Mouse (Mus musculus) kidney, embryonic 14.5 days (tissue): Measurements from ENCODE around the gene Lrrc4. TPM values are rescaled to one million over a fixed set of nuclear protein-coding genes. Genes with fewer than 3 reads are reported as not detected.
A peak's percentile ranks its signal among the peaks of the same experiment; 100 is the strongest.

Source experiments
- ATAC-seq: fragments of 200-750 bp; cut with Nextera tagmentation; 2 replicates; pipeline ENCODE4 v1.8.0; 2017; ENCODE audit warnings: moderate number of reproducible peaks, mild to moderate bottlenecking, moderate TSS enrichment, moderate library complexity; ENCODE audit not compliant: low FRiP score, low TSS enrichment
- H3K27ac ChIP-seq: fragments of 300-500 bp; sonication (generic); 2 replicates; pipeline ENCODE4 v1.5.1; 2014; ENCODE audit warnings: low read depth, mild to moderate bottlenecking, low read length, moderate library complexity, mixed read lengths
- H3K27me3 ChIP-seq: fragments of 300-500 bp; sonication (generic); 2 replicates; pipeline ENCODE4 v1.6.1; 2014; ENCODE audit warnings: mild to moderate bottlenecking, low read length; ENCODE audit not compliant: control insufficient read depth, insufficient read depth
- H3K36me3 ChIP-seq: fragments of 300-500 bp; sonication (generic); 2 replicates; pipeline ENCODE4 v1.6.1; 2014; ENCODE audit warnings: low read length, mixed read lengths; ENCODE audit not compliant: control insufficient read depth, insufficient read depth
- H3K4me1 ChIP-seq: fragments of 300-500 bp; sonication (generic); 2 replicates; pipeline ENCODE4 v1.6.1; 2014; ENCODE audit warnings: low read length, mixed read lengths; ENCODE audit not compliant: control insufficient read depth, insufficient read depth
- H3K4me2 ChIP-seq: fragments of 300-500 bp; sonication (generic); replicated peaks from 2 replicates; pipeline ENCODE4 v1.6.1; 2014; ENCODE audit warnings: low read depth, mild to moderate bottlenecking, low read length
- H3K4me3 ChIP-seq: fragments of 300-500 bp; sonication (generic); 2 replicates; pipeline ENCODE4 v1.5.1; 2014; ENCODE audit warnings: mild to moderate bottlenecking, low read length
- H3K9ac ChIP-seq: fragments of 300-500 bp; sonication (generic); 2 replicates; pipeline ENCODE4 v1.6.1; 2014; ENCODE audit warnings: low read depth, mild to moderate bottlenecking, low read length, moderate library complexity
- H3K9me3 ChIP-seq: fragments of 300-500 bp; sonication (generic); 2 replicates; pipeline ENCODE4 v1.6.1; 2016; ENCODE audit warnings: low read length; ENCODE audit not compliant: control insufficient read depth
- WGBS: fragments of 180-500 bp; shearing (Covaris S2); extraction: QIAGEN DNeasy Blood & Tissue Kit; methylation state at CpG from one replicate; pipeline ENCODE4 v1.1.7; 2014; 5-methylcytosine and 5-hydroxymethylcytosine counted together
- polyA plus RNA-seq: library from polyadenylated mRNA; unstranded; fragments of >200 nt; fragmentation: Nextera tagmentation; extraction: Ambion mirVana; gene quantifications from 2 replicates; pipeline ENCODE4 v1.2.1, GENCODE M21; 2014

Gene Lrrc4
- polyA plus RNA-seq, 1 experiment from 2014 or later = 2.8 TPM

GRCm38 (mm10) chr6:28849317-28849716, 17.8 kb upstream of the Lrrc4 start:
- ATAC-seq = no peak
- H3K4me1 ChIP-seq = peaks cover 24% of the 10 kb centered on the region
- H3K9me3 ChIP-seq = no peaks in the 10 kb centered on the region
- no peak overlapping the region for H3K4me3 ChIP-seq
- H3K27me3 ChIP-seq = no peaks in the 10 kb centered on the region
- H3K27ac ChIP-seq = no peak overlapping the region
- no peak overlapping the region for H3K9ac ChIP-seq
- WGBS = 44% methylated on average over 3 of the region's 3 CpGs
- H3K36me3 ChIP-seq = no peaks in the 10 kb centered on the region
- H3K4me2 ChIP-seq = no peak overlapping the region

- no peak overlapping the region for H3K4me2 ChIP-seq
- no peaks in the 10 kb centered on the region for H3K9me3 ChIP-seq
- WGBS = 58% methylated on average over 9 of the region's 9 CpGs
- no peak overlapping the region for H3K27ac ChIP-seq
- H3K4me1 ChIP-seq = peaks cover 20% of the 10 kb centered on the region
- H3K27me3 ChIP-seq = no peaks in the 10 kb centered on the region
- H3K36me3 ChIP-seq = no peaks in the 10 kb centered on the region
- no peak overlapping the region for H3K9ac ChIP-seq
- H3K4me3 ChIP-seq = no peak overlapping the region
- ATAC-seq = peak; percentile 30; the same call in 1 of the 2 replicates
Measured at GRCm38 (mm10) chr6:28848891-28849290, 17.3 kb upstream of the Lrrc4 start.

- Histone ChIP-seq H3K27ac (no peak overlapping the region), H3K9me3 (no peaks in the 10 kb centered on the region), H3K4me3 (no peak overlapping the region), H3K27me3 (no peaks in the 10 kb centered on the region), H3K4me1 (peaks cover 17% of the 10 kb centered on the region; the same call in 1 of the 2 replicates), H3K4me2 (no peak overlapping the region), H3K36me3 (no peaks in the 10 kb centered on the region), H3K9ac (no peak overlapping the region)
- 33% methylated on average over 6 of the region's 6 CpGs for WGBS
- peak; percentile 57 for ATAC-seq
Measured at GRCm38 (mm10) chr6:28848285-28848794, 16.8 kb upstream of the Lrrc4 start.

DNA sequence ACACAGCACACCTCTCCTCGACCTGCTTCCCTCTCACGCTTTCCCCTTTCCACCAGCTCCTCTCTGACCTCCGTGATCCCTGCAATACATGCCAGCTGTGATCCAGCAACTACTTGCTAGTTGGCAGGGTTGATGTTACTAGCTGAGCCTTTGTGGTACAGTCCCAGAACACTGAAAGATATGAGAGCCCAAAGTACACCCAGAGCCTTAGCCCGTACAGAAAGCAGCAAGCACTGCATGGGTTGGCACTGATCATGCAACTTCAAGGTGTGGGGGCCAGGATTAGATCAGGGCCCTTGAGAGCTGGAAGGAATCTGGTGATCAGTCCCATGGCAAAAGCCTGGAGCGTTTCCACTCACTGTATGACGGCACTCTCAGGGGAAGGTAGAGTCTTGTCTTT, 16.1 kb upstream of the Lrrc4 start:
- 59% methylated on average over 6 of the region's 6 CpGs for WGBS
- Histone ChIP-seq H3K36me3 (no peaks in the 10 kb centered on the region), H3K4me1 (peaks cover 14% of the 10 kb centered on the region; the same call in 1 of the 2 replicates), H3K4me2 (no peak overlapping the region), H3K27me3 (no peaks in the 10 kb centered on the region), H3K4me3 (no peak overlapping the region), H3K9me3 (no peaks in the 10 kb centered on the region), H3K27ac (peak overlapping the region; percentile 6; the same call in 1 of the 2 replicates), H3K9ac (no peak overlapping the region)
- ATAC-seq = no peak

- 36% methylated on average over 4 of the region's 4 CpGs for WGBS
- H3K4me2 ChIP-seq = no peak overlapping the region
- no peak for ATAC-seq
Measured at GRCm38 (mm10) chr6:28845610-28846009, 14.1 kb upstream of the Lrrc4 start.

GRCm38 (mm10) chr6:28842375-28843276, 11.1 kb upstream of the Lrrc4 start:
- 76% methylated on average over 4 of the region's 4 CpGs for WGBS
- no peak overlapping the region for H3K27ac ChIP-seq
- ATAC-seq = no peak

More at GRCm38 (mm10) chr6:28845610-28846009, 14.1 kb upstream of the Lrrc4 start:
- Histone ChIP-seq H3K4me3 (no peak overlapping the region), H3K9me3 (no peaks in the 10 kb centered on the region), H3K27me3 (no peaks in the 10 kb centered on the region), H3K9ac (no peak overlapping the region), H3K4me1 (peaks cover 14% of the 10 kb centered on the region; the same call in 1 of the 2 replicates), H3K36me3 (no peaks in the 10 kb centered on the region), H3K27ac (no peak overlapping the region)

GRCm38 (mm10) chr6:28841569-28841968, 10.0 kb upstream of the Lrrc4 start:
- Histone ChIP-seq H3K27ac (no peak overlapping the region), H3K4me2 (no peak overlapping the region), H3K27me3 (no peaks in the 10 kb centered on the region), H3K9ac (no peak overlapping the region), H3K9me3 (no peaks in the 10 kb centered on the region), H3K4me1 (no peaks in the 10 kb centered on the region; the same call in 1 of the 2 replicates), H3K4me3 (no peak overlapping the region), H3K36me3 (no peaks in the 10 kb centered on the region)
- ATAC-seq = no peak
- WGBS = 85% methylated on average over 3 of the region's 3 CpGs

More at GRCm38 (mm10) chr6:28842375-28843276, 11.1 kb upstream of the Lrrc4 start:
- Histone ChIP-seq H3K9ac (no peak overlapping the region), H3K4me1 (peaks cover 2% of the 10 kb centered on the region; the same call in 1 of the 2 replicates), H3K4me3 (no peak overlapping the region), H3K36me3 (no peaks in the 10 kb centered on the region), H3K27me3 (no peaks in the 10 kb centered on the region), H3K4me2 (no peak overlapping the region), H3K9me3 (no peaks in the 10 kb centered on the region)

DNA sequence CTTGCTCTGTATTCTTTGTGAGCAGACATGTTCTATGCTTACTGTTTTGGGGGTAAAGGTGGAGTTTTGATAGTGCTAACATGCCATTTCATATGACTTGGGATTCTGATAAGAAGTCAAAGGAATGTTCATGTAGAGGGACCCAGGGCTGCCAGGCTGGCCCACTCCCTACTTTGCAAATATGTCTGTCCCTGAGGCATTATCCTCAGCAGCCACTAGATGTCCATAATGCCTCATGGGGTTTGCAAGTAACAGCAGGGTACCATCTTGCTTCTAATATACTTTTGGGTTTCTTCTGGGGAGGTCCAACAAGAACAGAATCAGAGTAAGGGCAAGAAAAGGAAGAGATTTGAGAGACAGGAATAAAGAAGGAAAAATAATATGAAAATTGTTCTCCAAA, 5.1 kb upstream of the Lrrc4 start:
- no peaks in the 10 kb centered on the region; the same call in 1 of the 2 replicates for H3K27me3 ChIP-seq
- H3K27ac ChIP-seq = no peak overlapping the region
- no peaks in the 10 kb centered on the region for H3K36me3 ChIP-seq
- H3K9me3 ChIP-seq = no peaks in the 10 kb centered on the region
- peaks cover 10% of the 10 kb centered on the region for H3K4me1 ChIP-seq
- ATAC-seq = no peak
- H3K9ac ChIP-seq = no peak overlapping the region
- no peak overlapping the region for H3K4me3 ChIP-seq
- H3K4me2 ChIP-seq = no peak overlapping the region

DNA sequence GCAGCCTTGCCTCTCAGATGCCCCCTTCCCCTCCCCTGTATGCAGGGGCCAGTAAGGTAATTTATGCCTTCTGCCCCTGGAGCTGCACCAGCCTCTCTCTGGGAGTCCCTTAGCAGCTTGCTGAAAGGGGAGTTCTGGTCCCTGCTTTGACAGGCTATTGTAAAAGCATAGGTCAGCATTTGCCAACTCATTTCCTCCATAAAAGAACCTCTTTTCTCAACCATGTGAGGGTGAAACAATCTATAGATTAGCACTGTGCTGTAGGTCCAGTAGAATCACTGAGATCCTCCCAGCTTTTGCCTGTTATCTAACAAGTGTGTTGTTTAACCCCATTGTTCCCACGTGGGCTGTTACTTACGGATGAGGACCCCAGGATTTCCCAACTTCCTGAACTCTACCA, 2.5 kb upstream of the Lrrc4 start:
- Histone ChIP-seq H3K9me3 (no peaks in the 10 kb centered on the region), H3K4me1 (peaks cover 10% of the 10 kb centered on the region), H3K4me3 (peak overlapping the region; percentile 67; the same call in 1 of the 2 replicates), H3K9ac (no peak overlapping the region), H3K27me3 (peaks cover 6% of the 10 kb centered on the region; the same call in 1 of the 2 replicates), H3K36me3 (no peaks in the 10 kb centered on the region), H3K27ac (no peak overlapping the region), H3K4me2 (peak overlapping the region; percentile 100; the same call in 1 of the 2 replicates)
- WGBS = 60% methylated on average over 2 of the region's 2 CpGs
- ATAC-seq = no peak
